23 mouse cellular contexts compared by ENCODE assay signal in genomic region chr14:14960441-14960988, GRCm38 (mm10).
DNase-seq lines count a peak whose midpoint lies in the region; ATAC-seq and TF ChIP-seq lines count a peak whose summit lies in the region.
"Had no signal": no experiment of that assay in that cellular context is flagged by ENCODE, and none has a peak within 500 bp of the region (broad histone marks: within the 10 kb centered on the region; RNA-seq: fewer than 3 reads in every experiment).

No protein-coding gene starts in this region.

- H3K4me2 ChIP-seq in forebrain, embryonic 13.5 days, result no peak overlapping the region
- no peak overlapping the region for H3K4me2 ChIP-seq in forebrain, embryonic 11.5 days (ENCODE audit: low read depth, low read length, severe bottlenecking)
- no peak overlapping the region for H3K4me2 ChIP-seq in forebrain, embryonic 16.5 days (ENCODE audit: low read length)
- H3K4me2 ChIP-seq in neural tube, embryonic 13.5 days, result no peak overlapping the region
- H3K4me2 ChIP-seq: heart, embryonic 12.5 days; intestine, embryonic 15.5 days; limb, embryonic 13.5 days; liver, embryonic 13.5 days had no signal

- no peak overlapping the region for H3K9ac ChIP-seq in forebrain, embryonic 13.5 days
- H3K9ac ChIP-seq in forebrain, embryonic 11.5 days (ENCODE audit: low read length), result no peak overlapping the region
- no peak overlapping the region for H3K9ac ChIP-seq in forebrain, embryonic 16.5 days (replicated peaks; ENCODE audit: low read depth, low read length)
- H3K9ac ChIP-seq in neural tube, embryonic 13.5 days, result no peak overlapping the region
- H3K9ac ChIP-seq: heart, embryonic 12.5 days; intestine, embryonic 15.5 days; limb, embryonic 13.5 days; liver, embryonic 13.5 days had no signal

- peak; percentile 60 for ATAC-seq in forebrain, embryonic 13.5 days
- ATAC-seq in forebrain, embryonic 11.5 days (replicated peaks; ENCODE audit: low FRiP score), result no peak
- peak; percentile 41; the same call in 1 of the 2 replicates for ATAC-seq in forebrain, embryonic 16.5 days
- ATAC-seq in neural tube, embryonic 13.5 days (ENCODE audit: low read depth), result peak; percentile 47
- ATAC-seq: activated CD4-positive, CD25-positive, alpha-beta regulatory T cell, adult 4 months; CD4-positive, CD25-positive, alpha-beta regulatory T cell, adult 4 months; intestine, embryonic 15.5 days had no signal

- intact Hi-C loops in left cerebral cortex, adult 2 months (cut with DNase I), result no loop called here

- H3K4me1 ChIP-seq in forebrain, embryonic 13.5 days, result peaks cover 5% of the 10 kb centered on the region; the same call in 1 of the 2 replicates
- no peaks in the 10 kb centered on the region for H3K4me1 ChIP-seq in forebrain, embryonic 11.5 days (replicated peaks; ENCODE audit: control insufficient read depth, insufficient read depth, low read length)
- peaks cover 7% of the 10 kb centered on the region for H3K4me1 ChIP-seq in forebrain, embryonic 16.5 days (replicated peaks; ENCODE audit: control insufficient read depth, insufficient read depth, low read length)
- H3K4me1 ChIP-seq in neural tube, embryonic 13.5 days (replicated peaks), result peaks cover 6% of the 10 kb centered on the region; the same call in 1 of the 2 replicates
- H3K4me1 ChIP-seq: heart, embryonic 12.5 days; intestine, embryonic 15.5 days; limb, embryonic 13.5 days; liver, embryonic 13.5 days had no signal

- H3K9me3 ChIP-seq in forebrain, embryonic 13.5 days (replicated peaks), result no peaks in the 10 kb centered on the region
- H3K9me3 ChIP-seq in forebrain, embryonic 11.5 days (ENCODE audit: control insufficient read depth, low read length), result no peaks in the 10 kb centered on the region
- H3K9me3 ChIP-seq in forebrain, embryonic 16.5 days (ENCODE audit: control insufficient read depth, low read length), result no peaks in the 10 kb centered on the region
- no peaks in the 10 kb centered on the region for H3K9me3 ChIP-seq in neural tube, embryonic 13.5 days
- H3K9me3 ChIP-seq: heart, embryonic 12.5 days; intestine, embryonic 15.5 days; limb, embryonic 13.5 days; liver, embryonic 13.5 days had no signal

- H3K36me3 ChIP-seq in forebrain, embryonic 13.5 days (ENCODE audit: poor library complexity, severe bottlenecking), result no peaks in the 10 kb centered on the region
- no peaks in the 10 kb centered on the region for H3K36me3 ChIP-seq in forebrain, embryonic 11.5 days (ENCODE audit: control insufficient read depth, insufficient read depth, low read length)
- no peaks in the 10 kb centered on the region for H3K36me3 ChIP-seq in forebrain, embryonic 16.5 days (ENCODE audit: control insufficient read depth, insufficient read depth)
- no peaks in the 10 kb centered on the region for H3K36me3 ChIP-seq in neural tube, embryonic 13.5 days
- H3K36me3 ChIP-seq: heart, embryonic 12.5 days; intestine, embryonic 15.5 days; limb, embryonic 13.5 days; liver, embryonic 13.5 days had no signal

- WGBS in forebrain, embryonic 13.5 days, result 76% methylated on average over 2 of the region's 2 CpGs
- WGBS in forebrain, embryonic 11.5 days, result 72% methylated on average over 2 of the region's 2 CpGs
- WGBS in forebrain, embryonic 16.5 days, result 77% methylated on average over 2 of the region's 2 CpGs
- WGBS in neural tube, embryonic 13.5 days, result 81% methylated on average over 2 of the region's 2 CpGs

- peak overlapping the region; percentile 19; the same call in 1 of the 2 replicates for H3K27ac ChIP-seq in forebrain, embryonic 13.5 days
- no peak overlapping the region for H3K27ac ChIP-seq in forebrain, embryonic 11.5 days (ENCODE audit: low read depth, low read length)
- peak overlapping the region; percentile 59 for H3K27ac ChIP-seq in left cerebral cortex, adult 2 months
- H3K27ac ChIP-seq in forebrain, embryonic 16.5 days (ENCODE audit: low read length), result peak overlapping the region; percentile 17
- peak overlapping the region; percentile 55 for H3K27ac ChIP-seq in neural tube, embryonic 13.5 days (replicated peaks)
- H3K27ac ChIP-seq: gastrocnemius, adult 2 months; intestine, embryonic 15.5 days; limb, embryonic 13.5 days; liver, embryonic 13.5 days; macrophage; stomach, postnatal 0 days had no signal

- no peak overlapping the region for H3K4me3 ChIP-seq in forebrain, embryonic 13.5 days
- no peak overlapping the region for H3K4me3 ChIP-seq in forebrain, embryonic 11.5 days (ENCODE audit: low read depth, low read length)
- H3K4me3 ChIP-seq in left cerebral cortex, adult 2 months, result no peak overlapping the region
- H3K4me3 ChIP-seq in forebrain, embryonic 16.5 days (replicated peaks; ENCODE audit: low read length), result no peak overlapping the region
- H3K4me3 ChIP-seq in neural tube, embryonic 13.5 days, result no peak overlapping the region
- H3K4me3 ChIP-seq: gastrocnemius, adult 2 months; heart, embryonic 12.5 days; intestine, embryonic 15.5 days; limb, embryonic 13.5 days; liver, embryonic 13.5 days had no signal

- no peak for TF ChIP-seq CTCF in left cerebral cortex, adult 2 months (IDR thresholded peaks at IDR 0.05)

- DNase-seq in forebrain, embryonic 11.5 days (ENCODE audit: low spot score), result no peak
- DNase-seq in left cerebral cortex, adult 2 months (ENCODE audit: extremely low spot score in 1 of 2, low spot score in 2 of 2), result no peak
- no peak for DNase-seq in left cerebral cortex, adult 11 months (ENCODE audit: low spot score)
- no peak for DNase-seq in urinary bladder, postnatal 4 days (ENCODE audit: low spot score in 2 of 2)
- no peak for DNase-seq in embryo, embryonic 9.5 days (ENCODE audit: extremely low spot score)
- DNase-seq: adrenal gland, postnatal 10 days; cerebellum, adult 11 months; cerebellum, postnatal 10 days; gastrocnemius, adult 2 months; heart, postnatal 14 days; kidney, postnatal 4 days; liver, embryonic 13.5 days; right cerebral cortex, postnatal 25 days had no signal

- no peaks in the 10 kb centered on the region for H3K27me3 ChIP-seq in forebrain, embryonic 13.5 days
- H3K27me3 ChIP-seq in forebrain, embryonic 11.5 days (ENCODE audit: control insufficient read depth, insufficient read depth, low read length), result no peaks in the 10 kb centered on the region
- no peaks in the 10 kb centered on the region for H3K27me3 ChIP-seq in forebrain, embryonic 16.5 days (replicated peaks; ENCODE audit: control insufficient read depth, insufficient read depth, low read length)
- H3K27me3 ChIP-seq in neural tube, embryonic 13.5 days, result no peaks in the 10 kb centered on the region
- H3K27me3 ChIP-seq: intestine, embryonic 15.5 days; limb, embryonic 13.5 days; liver, embryonic 13.5 days had no signal
